Mouse (Mus musculus) midbrain, embryonic 16.5 days (tissue): ENCODE data around the gene Naa50. TPM values are rescaled to one million over a fixed set of nuclear protein-coding genes. Genes with fewer than 3 reads are reported as not detected.

Experiments
- ATAC-seq: fragments of 200-750 bp; cut with Nextera tagmentation; 2 replicates; pipeline ENCODE4 v1.8.0; 2017; ENCODE audit warnings: moderate TSS enrichment
- H3K27ac ChIP-seq: fragments of 300-500 bp; sonication (generic); 2 replicates; pipeline ENCODE4 v1.5.1; 2014; ENCODE audit warnings: mild to moderate bottlenecking, low read length, mixed read lengths
- H3K27me3 ChIP-seq: fragments of 300-500 bp; sonication (generic); 2 replicates; pipeline ENCODE4 v1.6.1; 2014; ENCODE audit warnings: low read depth, low read length, mixed read lengths; ENCODE audit not compliant: control insufficient read depth, insufficient read depth
- H3K36me3 ChIP-seq: fragments of 300-500 bp; sonication (generic); 2 replicates; pipeline ENCODE4 v1.6.1; 2014; ENCODE audit warnings: mild to moderate bottlenecking, low read length, moderate library complexity, mixed read lengths; ENCODE audit not compliant: control insufficient read depth, insufficient read depth
- H3K4me1 ChIP-seq: fragments of 300-500 bp; sonication (generic); 2 replicates; pipeline ENCODE4 v1.6.1; 2014; ENCODE audit warnings: mild to moderate bottlenecking, low read length, mixed read lengths; ENCODE audit not compliant: control insufficient read depth, insufficient read depth
- H3K4me2 ChIP-seq: fragments of 300-500 bp; sonication (generic); 2 replicates; pipeline ENCODE4 v1.6.1; 2014; ENCODE audit warnings: mild to moderate bottlenecking, low read length, mixed read lengths
- H3K4me3 ChIP-seq: fragments of 300-500 bp; sonication (generic); 2 replicates; pipeline ENCODE4 v1.5.1; 2014; ENCODE audit warnings: low read depth, mild to moderate bottlenecking, low read length, moderate library complexity, mixed read lengths
- H3K9ac ChIP-seq: fragments of 300-500 bp; sonication (generic); 2 replicates; pipeline ENCODE4 v1.6.1; 2014; ENCODE audit warnings: low read depth, low read length, mixed read lengths
- H3K9me3 ChIP-seq: fragments of 300-500 bp; sonication (generic); replicated peaks from 2 replicates; pipeline ENCODE4 v1.6.1; 2014; ENCODE audit warnings: mild to moderate bottlenecking, low read length, mixed read lengths; ENCODE audit not compliant: control insufficient read depth, poor library complexity, severe bottlenecking
- WGBS: fragments of 180-500 bp; shearing (Covaris S2); extraction: QIAGEN DNeasy Blood & Tissue Kit; methylation state at CpG from one replicate; pipeline ENCODE4 v1.1.7; 2014; 5-methylcytosine and 5-hydroxymethylcytosine counted together
- polyA plus RNA-seq: library from polyadenylated mRNA; unstranded; fragments of >200 nt; fragmentation: Nextera tagmentation; extraction: Ambion mirVana; gene quantifications from 2 replicates; pipeline ENCODE4 v1.2.1, GENCODE M21; 2015

Gene Naa50
- polyA plus RNA-seq, 1 experiment from 2014 or later: 59.8 TPM

DNA sequence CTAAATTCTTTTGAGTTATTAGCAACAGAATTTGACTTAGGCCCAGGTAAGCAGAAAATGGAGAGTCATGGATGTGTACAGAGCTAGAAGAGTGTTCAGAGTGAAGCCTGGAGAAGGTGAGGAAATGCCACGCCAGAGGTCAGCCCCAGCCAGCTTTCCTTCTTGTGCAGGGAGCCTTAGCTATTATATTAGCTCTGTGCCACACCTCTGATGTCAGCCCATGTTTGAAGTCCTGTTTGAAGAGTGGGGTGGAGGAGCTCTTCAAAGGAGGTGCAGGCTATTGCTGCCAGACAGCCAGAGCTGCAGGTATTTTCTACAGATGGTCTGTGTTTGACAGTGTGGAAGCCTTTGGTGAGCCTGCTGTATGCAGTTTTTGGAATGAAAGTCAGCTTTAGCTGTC is 38.9 kb downstream of the Naa50 start:
- no peak overlapping the region for H3K4me3 ChIP-seq
- ATAC-seq: peak; percentile 59; the same call in 1 of the 2 replicates
- H3K36me3 ChIP-seq: no peaks in the 10 kb centered on the region
- H3K27ac ChIP-seq: no peak overlapping the region
- H3K4me1 ChIP-seq: peaks cover 15% of the 10 kb centered on the region
- no peak overlapping the region for H3K4me2 ChIP-seq
- H3K27me3 ChIP-seq: no peaks in the 10 kb centered on the region
- no peak overlapping the region for H3K9ac ChIP-seq
- 61% methylated on average over 1 of the region's 1 CpGs for WGBS
- no peaks in the 10 kb centered on the region for H3K9me3 ChIP-seq

GRCm38 (mm10) chr16:44182597-44182996 is 43.0 kb downstream of the Naa50 start:
- ATAC-seq: no peak

GRCm38 (mm10) chr16:44184769-44185168 is 45.1 kb downstream of the Naa50 start:
- H3K27me3 ChIP-seq: no peaks in the 10 kb centered on the region
- no peaks in the 10 kb centered on the region for H3K4me1 ChIP-seq
- H3K9ac ChIP-seq: no peak overlapping the region
- H3K36me3 ChIP-seq: no peaks in the 10 kb centered on the region
- no peaks in the 10 kb centered on the region for H3K9me3 ChIP-seq
- no peak overlapping the region for H3K27ac ChIP-seq
- no peak overlapping the region for H3K4me2 ChIP-seq
- H3K4me3 ChIP-seq: no peak overlapping the region
- 93% methylated on average over 3 of the region's 3 CpGs for WGBS
- ATAC-seq: no peak

More at GRCm38 (mm10) chr16:44182597-44182996, 43.0 kb downstream of the Naa50 start:
- Histone ChIP-seq H3K27ac (no peak overlapping the region), H3K9me3 (no peaks in the 10 kb centered on the region), H3K4me3 (no peak overlapping the region), H3K36me3 (no peaks in the 10 kb centered on the region), H3K9ac (no peak overlapping the region), H3K27me3 (no peaks in the 10 kb centered on the region), H3K4me1 (no peaks in the 10 kb centered on the region), H3K4me2 (no peak overlapping the region)
- 100% methylated on average over 1 of the region's 1 CpGs for WGBS

DNA sequence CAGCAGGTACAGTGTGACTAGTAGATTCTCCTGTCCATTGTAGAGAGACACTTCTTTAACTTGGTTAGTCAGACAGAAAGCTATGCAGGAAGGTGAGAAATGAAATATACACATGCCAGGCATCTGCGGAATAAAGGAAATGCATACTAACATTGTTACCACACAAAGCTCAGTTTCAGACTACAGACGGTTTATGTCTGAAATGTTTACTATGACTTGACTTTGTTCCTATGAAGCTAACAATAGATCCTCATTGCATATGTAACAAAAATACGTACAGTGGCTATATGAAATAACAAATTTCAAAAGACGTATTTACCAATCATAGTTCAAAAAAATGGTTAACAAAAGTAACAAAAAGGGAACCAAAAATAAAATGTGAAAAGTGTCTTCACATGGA is 47.5 kb downstream of the Naa50 start:
- no peak for ATAC-seq
- no peak overlapping the region for H3K9ac ChIP-seq
- H3K4me2 ChIP-seq: no peak overlapping the region
- H3K4me1 ChIP-seq: no peaks in the 10 kb centered on the region
- H3K36me3 ChIP-seq: no peaks in the 10 kb centered on the region
- H3K27me3 ChIP-seq: no peaks in the 10 kb centered on the region
- no peak overlapping the region for H3K4me3 ChIP-seq
- H3K9me3 ChIP-seq: no peaks in the 10 kb centered on the region
- WGBS: 95% methylated on average over 4 of the region's 4 CpGs
- H3K27ac ChIP-seq: no peak overlapping the region

DNA sequence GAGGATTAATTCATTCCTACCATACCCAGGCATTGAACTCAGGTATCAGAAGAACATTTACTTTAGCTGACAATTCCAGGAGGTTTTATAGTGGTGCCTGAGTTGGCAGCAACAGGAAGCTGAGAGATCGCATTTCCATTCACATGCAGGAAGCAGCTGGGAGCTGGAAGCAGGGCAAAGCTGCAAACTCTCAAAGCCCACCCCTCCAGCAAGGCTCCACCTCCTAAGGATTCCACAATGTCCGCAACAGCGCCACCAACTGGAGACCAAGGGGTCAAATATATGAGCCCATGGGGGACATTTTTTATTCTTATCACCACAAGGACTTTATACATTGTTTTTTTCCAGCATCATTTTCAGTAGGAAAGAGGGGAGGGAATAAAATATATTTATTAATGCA is 49.1 kb downstream of the Naa50 start:
- Histone ChIP-seq H3K4me2 (no peak overlapping the region), H3K9me3 (no peaks in the 10 kb centered on the region), H3K4me3 (no peak overlapping the region), H3K9ac (no peak overlapping the region), H3K36me3 (no peaks in the 10 kb centered on the region), H3K27ac (no peak overlapping the region), H3K27me3 (no peaks in the 10 kb centered on the region), H3K4me1 (no peaks in the 10 kb centered on the region)
- ATAC-seq: no peak
- 93% methylated on average over 3 of the region's 3 CpGs for WGBS

DNA sequence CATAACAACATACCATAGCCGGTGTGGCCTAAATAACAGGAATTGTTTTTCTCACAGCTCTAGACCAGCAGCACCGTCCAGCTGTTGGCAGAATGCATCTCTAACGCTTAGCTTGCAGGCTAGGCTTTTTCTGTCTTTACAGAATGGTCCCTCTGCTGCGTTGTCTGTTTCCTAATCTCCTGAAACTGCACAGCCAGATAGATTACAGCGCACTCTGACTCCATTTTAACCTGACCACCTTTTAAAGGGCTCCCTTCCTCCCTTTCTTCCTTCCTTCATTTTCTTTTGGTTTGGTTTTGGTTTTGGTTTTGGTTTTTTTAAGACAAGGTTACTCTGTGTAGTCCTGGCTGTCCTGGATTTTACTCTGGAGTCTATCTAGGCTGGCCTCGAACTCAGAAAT is 50.4 kb downstream of the Naa50 start:
- Histone ChIP-seq H3K9me3 (no peaks in the 10 kb centered on the region), H3K9ac (no peak overlapping the region), H3K36me3 (no peaks in the 10 kb centered on the region), H3K27me3 (no peaks in the 10 kb centered on the region), H3K27ac (no peak overlapping the region), H3K4me3 (no peak overlapping the region), H3K4me2 (no peak overlapping the region), H3K4me1 (no peaks in the 10 kb centered on the region)
- WGBS: 92% methylated on average over 6 of the region's 6 CpGs
- ATAC-seq: no peak

DNA sequence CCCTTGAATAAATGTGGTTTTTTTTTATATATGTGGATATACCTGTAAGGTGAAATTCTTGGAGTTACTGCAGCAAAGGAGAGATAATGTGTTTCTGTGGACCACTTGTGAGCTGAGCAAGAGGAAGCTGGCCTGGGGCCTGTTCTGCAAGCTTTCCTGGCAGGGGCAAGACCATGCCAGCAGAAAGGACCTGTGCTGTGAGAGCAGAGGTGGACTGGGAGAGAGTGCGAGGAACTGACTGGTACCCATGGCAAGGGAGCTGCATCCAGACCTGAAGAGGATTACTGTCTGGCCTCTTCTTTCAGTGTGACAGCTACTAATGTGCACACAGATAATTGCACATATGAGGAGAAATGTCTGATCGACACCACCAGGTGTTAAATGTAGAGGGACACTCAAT is 51.3 kb downstream of the Naa50 start:
- Histone ChIP-seq H3K4me1 (no peaks in the 10 kb centered on the region), H3K36me3 (no peaks in the 10 kb centered on the region), H3K27me3 (no peaks in the 10 kb centered on the region), H3K9me3 (no peaks in the 10 kb centered on the region), H3K9ac (no peak overlapping the region), H3K4me2 (no peak overlapping the region), H3K4me3 (no peak overlapping the region), H3K27ac (no peak overlapping the region)
- WGBS: 98% methylated on average over 2 of the region's 2 CpGs
- ATAC-seq: no peak

DNA sequence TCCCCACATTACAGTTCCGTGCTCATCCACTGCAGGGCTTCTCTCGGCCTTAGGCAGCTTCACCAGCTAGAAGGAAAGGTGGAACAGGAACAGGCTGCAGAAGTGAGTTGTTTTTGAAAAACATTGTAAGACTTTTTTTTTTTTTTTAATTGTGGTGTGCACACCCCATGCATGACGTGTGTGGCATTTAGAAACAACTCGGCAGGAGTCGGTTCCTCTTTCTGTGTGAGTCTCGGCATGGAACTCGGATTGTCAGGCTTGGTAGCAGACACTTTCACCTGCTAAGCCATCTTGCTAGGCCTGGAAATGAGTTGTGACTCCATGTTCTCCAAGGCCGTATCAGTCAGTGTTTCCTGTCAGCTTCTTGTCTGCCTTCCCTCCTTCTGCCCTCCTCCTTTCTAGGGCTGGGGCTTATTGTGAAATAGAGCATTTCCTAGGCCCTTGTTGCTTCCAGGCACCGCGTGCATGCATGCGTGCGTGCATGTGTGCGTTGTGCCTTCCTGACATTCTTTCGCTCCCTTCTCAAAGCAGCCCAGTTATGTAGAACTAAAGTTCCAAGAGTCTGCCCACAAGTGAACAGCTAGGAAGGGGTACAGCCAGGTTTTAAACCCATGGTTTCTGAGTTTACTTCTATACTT is 59.6 kb downstream of the Naa50 start:
- H3K4me1 ChIP-seq: no peaks in the 10 kb centered on the region
- no peaks in the 10 kb centered on the region for H3K9me3 ChIP-seq
- WGBS: 93% methylated on average over 14 of the region's 14 CpGs
- peaks cover 11% of the 10 kb centered on the region; the same call in 1 of the 2 replicates for H3K36me3 ChIP-seq
- ATAC-seq: no peak
- H3K4me3 ChIP-seq: no peak overlapping the region
- no peak overlapping the region for H3K9ac ChIP-seq
- H3K27me3 ChIP-seq: no peaks in the 10 kb centered on the region
- H3K4me2 ChIP-seq: no peak overlapping the region
- no peak overlapping the region for H3K27ac ChIP-seq

DNA sequence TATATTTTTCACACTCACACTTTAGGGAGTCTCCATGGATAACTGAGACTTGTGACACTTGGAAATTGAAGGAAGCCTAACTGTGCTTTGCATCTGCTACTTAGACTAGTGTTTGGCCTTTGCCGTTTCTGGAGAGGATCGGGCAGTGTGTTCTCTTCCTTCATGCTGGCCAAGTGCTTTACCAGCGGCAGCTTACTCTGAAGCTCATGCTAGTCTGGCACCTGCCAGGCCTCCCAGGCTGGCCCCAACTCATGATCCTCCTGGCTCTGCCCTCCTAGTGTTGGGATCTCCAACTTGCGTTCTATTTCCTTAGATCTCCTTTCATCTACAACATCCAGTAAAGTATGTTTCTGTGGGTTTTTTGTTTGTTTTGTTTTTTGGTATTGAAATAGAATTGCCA is 60.5 kb downstream of the Naa50 start:
- peaks cover 11% of the 10 kb centered on the region; the same call in 1 of the 2 replicates for H3K36me3 ChIP-seq
- H3K4me3 ChIP-seq: no peak overlapping the region
- H3K4me2 ChIP-seq: no peak overlapping the region
- no peaks in the 10 kb centered on the region for H3K27me3 ChIP-seq
- H3K9ac ChIP-seq: no peak overlapping the region
- no peaks in the 10 kb centered on the region for H3K9me3 ChIP-seq
- no peaks in the 10 kb centered on the region for H3K4me1 ChIP-seq
- 89% methylated on average over 4 of the region's 4 CpGs for WGBS
- no peak overlapping the region for H3K27ac ChIP-seq
- ATAC-seq: no peak
